Mouse (Mus musculus): ENCODE measurements around the gene Fadd. TPM values are rescaled to one million over a fixed set of nuclear protein-coding genes. Genes with fewer than 3 reads are reported as not detected.
A peak's percentile ranks its signal among the peaks of the same experiment; 100 is the strongest.

Fadd gene
- total RNA-seq, 2 experiments from 2014 or later = 8.1 to 13.2 TPM

GRCm38 (mm10) chr7:144581559-144582283 lies 542 bp downstream of the Fadd start:
- peak; percentile 71 for ATAC-seq (replicated peaks; ENCODE audit: poor library complexity, severe bottlenecking)

- ATAC-seq (replicated peaks; ENCODE audit: poor library complexity, severe bottlenecking) = no peak
Measured at GRCm38 (mm10) chr7:144577876-144578275, 4.4 kb downstream of the Fadd start.

- ATAC-seq (replicated peaks; ENCODE audit: poor library complexity, severe bottlenecking) = no peak
Measured at GRCm38 (mm10) chr7:144572234-144572633, 10.0 kb downstream of the Fadd start.

GRCm38 (mm10) chr7:144571598-144571997 lies 10.7 kb downstream of the Fadd start:
- ATAC-seq (replicated peaks; ENCODE audit: poor library complexity, severe bottlenecking) = no peak

- ATAC-seq (replicated peaks; ENCODE audit: poor library complexity, severe bottlenecking) = no peak
Measured at GRCm38 (mm10) chr7:144569428-144569827, 12.8 kb downstream of the Fadd start.

GRCm38 (mm10) chr7:144568091-144568490 lies 14.2 kb downstream of the Fadd start:
- ATAC-seq (replicated peaks; ENCODE audit: poor library complexity, severe bottlenecking) = peak; percentile 80

- peak; percentile 47 for ATAC-seq (replicated peaks; ENCODE audit: poor library complexity, severe bottlenecking)
Measured at GRCm38 (mm10) chr7:144566921-144567682, 15.2 kb downstream of the Fadd start.

- ATAC-seq (replicated peaks; ENCODE audit: poor library complexity, severe bottlenecking) = no peak
Measured at GRCm38 (mm10) chr7:144563456-144564155, 18.7 kb downstream of the Fadd start.

- no peak for ATAC-seq (replicated peaks; ENCODE audit: poor library complexity, severe bottlenecking)
Measured at GRCm38 (mm10) chr7:144562016-144562415, 20.2 kb downstream of the Fadd start.

- ATAC-seq (replicated peaks; ENCODE audit: poor library complexity, severe bottlenecking) = no peak
Measured at GRCm38 (mm10) chr7:144560594-144560993, 21.7 kb downstream of the Fadd start.

- ATAC-seq (replicated peaks; ENCODE audit: poor library complexity, severe bottlenecking) = no peak
Measured at GRCm38 (mm10) chr7:144558552-144558951, 23.7 kb downstream of the Fadd start.

GRCm38 (mm10) chr7:144554123-144554472 lies 28.2 kb downstream of the Fadd start:
- ATAC-seq (replicated peaks; ENCODE audit: poor library complexity, severe bottlenecking) = no peak

GRCm38 (mm10) chr7:144553237-144554122 lies 28.8 kb downstream of the Fadd start, which contains the start of gene Ppfia1:
TSS of gene Ppfia1 (minus strand) at chr7:144553729.
- ATAC-seq (replicated peaks; ENCODE audit: poor library complexity, severe bottlenecking) = peak; percentile 92

- no peak for ATAC-seq (replicated peaks; ENCODE audit: poor library complexity, severe bottlenecking)
Measured at GRCm38 (mm10) chr7:144552274-144552673, 30.0 kb downstream of the Fadd start.

GRCm38 (mm10) chr7:144550811-144551210 lies 31.5 kb downstream of the Fadd start:
- no peak for ATAC-seq (replicated peaks; ENCODE audit: poor library complexity, severe bottlenecking)

GRCm38 (mm10) chr7:144549904-144550566 lies 32.2 kb downstream of the Fadd start:
- no peak for ATAC-seq (replicated peaks; ENCODE audit: poor library complexity, severe bottlenecking)

- ATAC-seq (replicated peaks; ENCODE audit: poor library complexity, severe bottlenecking) = no peak
Measured at GRCm38 (mm10) chr7:144545231-144545630, 37.0 kb downstream of the Fadd start.

- no peak for ATAC-seq (replicated peaks; ENCODE audit: poor library complexity, severe bottlenecking)
Measured at GRCm38 (mm10) chr7:144541351-144541750, 40.9 kb downstream of the Fadd start.

GRCm38 (mm10) chr7:144539146-144539545 lies 43.1 kb downstream of the Fadd start:
- no peak for ATAC-seq (replicated peaks; ENCODE audit: poor library complexity, severe bottlenecking)

All from granulocyte monocyte progenitor cell, adult 5-6 weeks (primary cell).